Mouse (Mus musculus) frontal cortex, postnatal 36 days (tissue): ENCODE data around the gene Mfsd4b2.
"Not testable (repeated sequence)": the region's sequence is repeated elsewhere in the genome, so short reads cannot be mapped to it uniquely, and the experiment has no call there.

Experiments
- DNase-seq, 2 experiments: peaks; one replicate each; pipeline ENCODE4 v3.0.0; 2022; ENCODE audit warnings: low spot score in 2 of 2

The Mfsd4b2 gene

GRCm38 (mm10) chr10:39926616-39927139 is at the start of gene Mfsd4b2:
Gene Mfsd4b2 (minus strand): TSS chr10:39926923.
- no peak for DNase-seq

DNA sequence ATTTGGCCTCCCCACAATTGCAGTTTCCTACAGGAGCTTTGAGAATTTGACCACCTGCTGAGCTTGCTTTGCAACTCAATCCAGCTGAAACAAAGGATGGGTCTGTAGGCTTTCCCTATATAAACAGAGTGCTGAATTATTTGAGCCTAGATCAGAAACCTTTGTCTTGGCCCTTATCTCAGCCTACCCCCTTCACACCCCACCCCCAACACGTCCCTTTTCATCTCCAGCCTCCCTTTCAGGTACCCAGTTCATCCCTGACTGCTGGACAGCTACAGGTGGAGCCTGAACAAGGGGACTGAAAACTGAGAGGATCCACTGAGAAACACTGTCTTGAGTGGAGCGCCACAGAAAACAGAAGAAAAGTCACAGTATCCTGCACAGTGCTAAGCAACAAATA is 49.0 kb upstream of the Mfsd4b2 start:
- no peak for DNase-seq

GRCm38 (mm10) chr10:39974982-39975381 is 48.3 kb upstream of the Mfsd4b2 start:
- DNase-seq, result peak in 1 of 2 experiments; percentile 2

GRCm38 (mm10) chr10:39967512-39967911 is 40.8 kb upstream of the Mfsd4b2 start:
- DNase-seq, result no peak

- no peak for DNase-seq
Observed at GRCm38 (mm10) chr10:39961906-39962305, 35.2 kb upstream of the Mfsd4b2 start.

DNA sequence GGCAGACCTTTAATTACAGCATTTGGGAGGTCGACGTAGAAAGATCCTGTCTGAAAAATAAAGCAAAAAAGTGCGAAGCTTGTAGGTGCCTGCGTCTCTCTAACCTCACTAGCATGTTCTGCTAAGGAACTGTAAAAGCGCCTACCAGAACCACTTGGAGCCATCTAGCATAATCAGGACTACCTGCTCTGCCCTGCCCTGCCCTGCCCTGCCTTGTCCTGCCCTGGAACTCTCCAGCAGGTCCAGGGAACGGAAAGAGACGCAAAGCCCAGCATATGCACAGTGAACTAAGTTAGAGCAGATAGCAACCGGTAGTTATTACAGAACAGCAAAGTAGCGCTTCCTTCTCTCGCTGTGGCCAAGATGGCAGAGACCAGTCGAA is 33.7 kb upstream of the Mfsd4b2 start:
- no peak for DNase-seq

DNA sequence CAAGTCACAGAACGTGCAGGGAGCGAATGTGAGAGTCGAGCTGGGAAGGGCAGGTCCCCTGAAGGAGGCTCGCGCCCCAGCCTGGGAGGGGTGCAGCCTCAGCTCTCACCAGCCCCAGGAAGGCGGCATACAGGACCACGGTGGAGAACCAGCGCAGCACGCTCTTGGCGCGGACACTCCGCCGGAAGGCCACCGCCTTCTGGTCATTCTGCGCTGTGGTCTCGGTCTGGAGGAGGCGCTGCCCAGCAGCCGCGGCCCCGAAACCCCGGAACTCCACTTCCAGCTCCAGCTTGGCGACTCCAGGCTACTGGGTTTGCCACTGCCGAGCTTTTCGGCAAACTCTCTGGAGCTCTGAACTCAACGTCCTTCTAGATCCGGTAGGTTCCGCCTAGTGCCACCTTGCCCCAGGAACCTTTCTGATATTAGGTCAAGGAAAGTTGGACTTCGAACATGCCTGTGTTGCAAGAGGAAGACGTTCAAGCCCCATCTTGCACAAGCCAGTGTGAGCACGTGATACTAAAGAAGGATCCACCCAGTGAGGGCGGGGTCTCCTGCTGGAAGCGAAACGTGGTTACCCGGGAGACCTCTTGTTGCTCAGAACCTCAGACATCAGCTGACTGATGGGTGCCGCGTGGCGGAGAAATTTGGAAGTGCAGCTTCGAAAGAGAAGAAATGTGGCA is 33.2 kb upstream of the Mfsd4b2 start, which contains the start of gene Mfsd4b3:
Gene Mfsd4b3, minus strand, starts transcription at position 393 of the 680 bp plus-strand sequence.
- DNase-seq, result peak; percentile 83 to 93

DNA sequence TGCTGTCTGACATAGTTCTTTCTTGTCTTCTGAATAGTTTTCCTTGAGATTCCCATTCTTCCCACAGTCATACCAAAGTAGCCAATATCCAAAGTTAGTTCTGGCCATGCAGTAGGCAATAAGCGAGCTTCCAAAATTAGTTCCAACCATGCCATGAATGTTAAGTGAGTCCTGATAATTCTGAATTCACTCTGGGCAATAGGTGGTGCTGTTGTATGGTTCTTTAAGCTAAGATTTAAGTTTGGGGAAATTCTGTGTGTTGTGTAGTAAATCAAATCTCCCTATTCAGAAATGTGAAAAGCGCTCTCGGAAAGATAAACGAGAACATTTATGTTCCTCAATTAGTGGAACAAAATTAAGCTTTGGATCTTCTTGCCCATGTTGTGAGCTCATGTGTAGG is 31.5 kb upstream of the Mfsd4b2 start:
- peak in 1 of 2 experiments; percentile 10 for DNase-seq

- no peak for DNase-seq
Observed at GRCm38 (mm10) chr10:39956340-39956878, 29.7 kb upstream of the Mfsd4b2 start.

- DNase-seq, result no peak
Observed at GRCm38 (mm10) chr10:39955163-39955562, 28.4 kb upstream of the Mfsd4b2 start.

GRCm38 (mm10) chr10:39949377-39949954 is 22.7 kb upstream of the Mfsd4b2 start:
- DNase-seq, result no peak

- not testable (repeated sequence) for DNase-seq
Observed at GRCm38 (mm10) chr10:39947195-39947594, 20.5 kb upstream of the Mfsd4b2 start.

DNA sequence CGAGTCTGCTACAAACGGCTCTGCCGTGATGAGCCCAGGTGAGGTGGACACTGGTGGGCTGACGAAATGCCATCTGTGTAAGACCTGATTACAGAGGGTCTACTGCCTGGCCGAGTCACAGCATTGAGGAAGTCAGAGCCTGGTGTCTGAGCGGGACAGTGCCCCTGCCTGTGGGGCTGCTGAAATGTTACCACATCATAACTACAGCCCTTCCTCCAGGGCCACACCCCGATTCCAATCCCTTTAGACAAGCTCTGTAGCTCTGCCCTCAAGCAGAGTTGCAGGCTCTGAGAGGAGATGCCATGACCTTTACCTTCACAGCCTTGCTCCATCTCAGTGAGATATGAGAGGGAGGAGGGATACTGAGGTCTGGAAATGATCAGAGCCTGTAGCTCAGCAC is 9.8 kb upstream of the Mfsd4b2 start:
- no peak for DNase-seq

DNA sequence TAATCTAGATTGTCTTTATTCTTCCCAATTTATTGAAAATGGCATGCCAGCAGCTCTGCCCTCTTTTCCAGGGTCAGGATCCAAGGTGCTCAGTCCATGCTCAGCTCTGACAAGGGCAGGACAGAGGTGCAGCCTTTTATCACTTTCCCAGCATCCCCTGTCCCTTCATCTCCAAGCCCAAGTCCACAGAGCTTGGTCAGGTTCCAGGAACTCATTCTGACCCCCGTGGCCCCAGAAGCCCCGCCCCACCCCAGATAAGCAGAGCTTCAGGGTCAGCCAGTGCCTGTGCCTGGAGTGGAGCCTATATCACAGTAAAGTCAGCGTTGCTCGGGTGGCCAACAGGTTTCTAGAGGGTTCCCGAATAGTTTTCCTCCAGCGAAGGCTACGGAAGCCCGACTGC is 2.2 kb downstream of the Mfsd4b2 start:
- DNase-seq, result not testable (repeated sequence)

GRCm38 (mm10) chr10:39912616-39913015 is 14.1 kb downstream of the Mfsd4b2 start:
- no peak for DNase-seq

DNA sequence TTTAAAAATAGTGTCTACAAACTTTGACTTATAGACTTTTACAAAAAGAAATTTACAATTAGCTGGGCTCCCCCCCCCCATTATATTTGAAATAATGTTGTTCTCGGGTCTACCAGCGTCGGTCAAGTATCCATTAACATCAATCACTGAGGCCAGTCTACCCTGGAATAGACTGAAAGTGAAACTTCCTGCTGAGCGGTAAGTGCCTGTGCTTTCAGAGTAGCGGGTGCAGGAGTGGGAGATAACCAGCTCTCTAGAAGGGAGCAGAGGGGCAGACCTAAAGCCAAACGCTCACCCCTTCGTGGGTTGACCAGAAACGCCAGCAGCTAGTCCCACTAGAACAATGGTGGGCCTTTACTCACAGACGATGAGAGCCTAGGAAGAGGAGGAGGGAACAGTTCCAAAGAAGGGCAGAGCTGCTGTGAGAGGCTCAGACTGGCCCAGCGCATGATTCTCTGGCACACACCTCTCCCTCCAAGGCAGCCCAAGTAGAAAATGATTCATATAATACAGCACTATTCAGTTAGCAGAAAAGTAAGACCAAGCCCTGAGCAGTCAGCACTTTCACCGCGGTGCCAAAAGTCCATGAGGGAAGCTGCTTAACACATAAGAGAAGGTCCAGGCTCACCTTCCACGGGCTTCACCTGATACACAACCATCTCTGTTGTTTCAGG is 17.8 kb downstream of the Mfsd4b2 start:
- no peak for DNase-seq

GRCm38 (mm10) chr10:39906799-39907658 is 19.7 kb downstream of the Mfsd4b2 start:
- no peak for DNase-seq

DNA sequence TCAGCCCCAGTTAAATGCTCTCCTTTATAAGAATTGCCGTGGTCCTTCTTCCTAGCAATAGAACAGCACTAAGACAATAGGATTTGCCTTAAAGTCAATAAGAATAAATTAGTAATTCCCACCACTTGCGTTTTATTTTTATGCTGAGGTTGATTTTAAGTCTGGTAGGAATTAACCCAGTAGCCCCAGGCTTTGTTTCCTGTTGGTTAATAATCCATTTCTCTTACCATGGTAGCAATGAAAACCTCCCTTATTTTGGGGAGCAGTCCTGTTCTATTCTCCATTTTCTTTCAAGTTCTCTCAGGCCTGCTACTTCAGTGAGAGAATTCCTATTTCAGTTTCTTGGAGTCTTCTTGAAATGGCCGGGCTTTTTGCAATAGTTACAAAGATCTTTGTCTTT is 22.5 kb downstream of the Mfsd4b2 start:
- DNase-seq, result no peak

DNA sequence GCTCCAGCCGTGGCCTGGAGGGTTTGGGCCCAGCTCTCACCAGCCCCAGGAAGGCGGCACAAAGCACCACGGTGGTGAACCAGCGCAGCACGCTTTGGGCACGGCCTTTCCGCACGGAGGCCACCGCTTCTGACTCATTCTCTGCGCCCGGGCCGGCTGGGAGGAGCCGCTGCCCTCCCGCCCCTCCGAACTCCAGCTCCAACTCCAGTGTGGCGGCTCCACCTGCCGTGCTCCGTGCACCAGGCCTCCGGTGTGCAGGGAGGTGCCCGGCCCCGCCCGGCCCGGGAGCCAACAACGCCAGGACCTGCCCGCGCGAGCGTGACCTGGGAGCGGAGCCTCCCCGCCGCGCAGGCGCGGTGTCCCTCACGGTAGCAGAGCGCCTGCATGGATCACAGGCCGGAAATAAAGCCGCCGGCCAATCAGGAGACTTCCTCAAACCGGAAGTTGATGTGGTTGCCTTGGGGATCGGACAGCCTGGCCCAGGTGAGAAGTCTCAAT is 27.8 kb downstream of the Mfsd4b2 start, which contains the start of gene Mfsd4b4:
Gene Mfsd4b4, minus strand, starts transcription at position 365 of the 498 bp plus-strand sequence.
- peak; percentile 83 to 85 for DNase-seq

DNA sequence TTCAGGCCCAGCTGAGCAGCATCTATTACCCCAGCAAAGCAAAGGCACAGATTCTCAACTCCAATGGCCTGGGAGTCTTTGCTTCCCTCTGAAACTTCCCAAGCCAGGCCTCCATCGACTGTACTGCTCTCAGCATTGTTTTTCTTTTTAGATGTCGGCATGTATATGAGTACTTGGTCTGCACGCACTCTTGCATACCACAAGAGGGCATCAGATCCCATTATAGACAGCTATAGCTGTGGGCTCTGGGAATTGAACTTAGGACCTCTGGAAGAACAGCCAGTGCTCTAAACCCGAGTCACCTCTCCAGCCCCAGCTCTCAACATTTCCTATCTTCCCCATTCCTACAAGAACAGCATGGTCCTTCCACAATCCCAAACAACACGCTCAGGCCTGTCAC is 30.2 kb downstream of the Mfsd4b2 start:
- DNase-seq, result no peak
